Mouse (Mus musculus) hematopoietic multipotent progenitor cell, adult 10-12 weeks (in vitro differentiated cells): Measurements from ENCODE around the gene Bcorl1. TPM values are rescaled to one million over a fixed set of nuclear protein-coding genes. Genes with fewer than 3 reads are reported as not detected.

Source experiments
- polyA plus RNA-seq: library from polyadenylated mRNA; stranded (reverse); fragments of >175 nt; gene quantifications from 2 replicates; pipeline ENCODE4 v1.2.3, GENCODE M21; 2012; ENCODE audit warnings: low replicate concordance

Bcorl1 gene
- polyA plus RNA-seq: 5.3 and 7.0 TPM in 2 replicates

DNA sequence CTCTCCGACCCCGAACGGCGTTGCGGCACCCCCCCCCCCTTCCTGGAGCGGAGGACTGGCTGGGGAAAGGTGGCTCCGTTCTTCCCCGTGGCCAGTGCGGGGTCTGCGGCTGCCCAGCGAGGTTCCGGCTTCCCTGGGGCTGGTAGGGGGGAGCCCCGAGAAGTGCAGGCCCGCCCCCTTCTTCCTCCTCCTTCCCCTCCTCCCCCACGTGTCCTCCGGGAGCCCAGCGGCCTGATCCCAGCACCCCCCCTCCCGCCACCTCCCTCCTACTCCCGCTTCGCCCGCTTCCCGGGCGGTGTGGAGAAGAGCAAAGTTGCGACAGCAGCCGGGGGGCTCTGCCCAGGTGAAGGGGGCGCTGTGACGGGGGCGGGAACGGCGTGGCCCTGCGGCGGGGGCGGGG is at the start of gene Bcorl1:
Bcorl1 (plus strand) TSS at position 218 of the 400 bp plus-strand sequence.

Other genes with a start within 250 kb of the Bcorl1 start
- gene Xpnpep2, start 232.6 kb upstream of the Bcorl1 start, polyA plus RNA-seq: not detected in 2 replicates
- gene Sash3, start 194.9 kb upstream of the Bcorl1 start, polyA plus RNA-seq: 77.5 and 141 TPM in 2 replicates
- 7.7 and 14.3 TPM in 2 replicates for gene Zdhhc9, start 132.5 kb upstream of the Bcorl1 start, polyA plus RNA-seq
- gene Utp14a, start 84.5 kb upstream of the Bcorl1 start, polyA plus RNA-seq: 2.5 and 7.7 TPM in 2 replicates
- gene Elf4, start 121.8 kb downstream of the Bcorl1 start, polyA plus RNA-seq: 44.8 and 49.7 TPM in 2 replicates
- gene Aifm1, start 172.2 kb downstream of the Bcorl1 start, polyA plus RNA-seq: 1.7 and 4.1 TPM in 2 replicates
- 0.27 and 0.43 TPM in 2 replicates for gene Rab33a, start 177.9 kb downstream of the Bcorl1 start, polyA plus RNA-seq